Mouse (Mus musculus) ES-CJ7 (cell line): ENCODE measurements at regions not wholly inside any gene's neighbourhood (a gene's known extent, or its start where the extent isn't known, plus 50 kb on each side); places are given as distances from the start of the nearest gene placed in this dataset.

Source experiments
- DNase-seq: peaks from one replicate; pipeline ENCODE4 v3.0.0; 2011; ENCODE audit warnings: low read depth, low spot score

- DNase-seq: no peak
Observed at GRCm38 (mm10) chr8:4052150-4052549, 53.5 kb downstream of the Cd209f start.

- peak; percentile 11 for DNase-seq
Observed at GRCm38 (mm10) chr8:4013402-4014184, 59.0 kb upstream of the Cd209c start.
